Mouse (Mus musculus): ENCODE measurements around the gene Pacrg.

GRCm38 (mm10) chr17:10366577-10366976, 473.5 kb downstream of the Pacrg start:
- TF ChIP-seq CTCF (IDR thresholded peaks at IDR 0.05; ENCODE audit: extremely low read depth, insufficient read depth, low read length) (no peak), POLR2A (IDR thresholded peaks at IDR 0.05; ENCODE audit: extremely low read depth, insufficient read depth, low read length) (no peak)
